Mouse (Mus musculus) brain, embryonic 14.5 days (tissue): Measurements from ENCODE around the gene Amer2. TPM values are rescaled to one million over a fixed set of nuclear protein-coding genes. Genes with fewer than 3 reads are reported as not detected.
A peak's percentile ranks its signal among the peaks of the same experiment; 100 is the strongest.

Experiments
- DNase-seq: peaks from one replicate; pipeline ENCODE4 v3.0.0-alpha.2; 2011; ENCODE audit warnings: low read depth
- CTCF ChIP-seq: fragments of 200-500 bp; IDR thresholded peaks from 2 replicates; pipeline ENCODE4 v1.5.1; 2012; ENCODE audit warnings: inconsistent platforms, mild to moderate bottlenecking, moderate library complexity, borderline replicate concordance; ENCODE audit not compliant: insufficient read depth, insufficient read length; ENCODE audit errors: extremely low read depth
- POLR2A ChIP-seq: fragments of 200-500 bp; IDR thresholded peaks from 2 replicates; pipeline ENCODE4 v1.6.1; 2012; ENCODE audit warnings: mild to moderate bottlenecking, inconsistent platforms, borderline replicate concordance; ENCODE audit not compliant: poor library complexity, insufficient read depth, insufficient read length, severe bottlenecking; ENCODE audit errors: extremely low read depth
- polyA plus RNA-seq: library from polyadenylated mRNA; depleted of rRNA; stranded (reverse); fragments of >200 nt; gene quantifications from 2 replicates; pipeline ENCODE4 v1.2.3, GENCODE M21; 2012; rRNA removed

The Amer2 gene
- 25.7 and 27.4 TPM in 2 replicates for polyA plus RNA-seq

DNA sequence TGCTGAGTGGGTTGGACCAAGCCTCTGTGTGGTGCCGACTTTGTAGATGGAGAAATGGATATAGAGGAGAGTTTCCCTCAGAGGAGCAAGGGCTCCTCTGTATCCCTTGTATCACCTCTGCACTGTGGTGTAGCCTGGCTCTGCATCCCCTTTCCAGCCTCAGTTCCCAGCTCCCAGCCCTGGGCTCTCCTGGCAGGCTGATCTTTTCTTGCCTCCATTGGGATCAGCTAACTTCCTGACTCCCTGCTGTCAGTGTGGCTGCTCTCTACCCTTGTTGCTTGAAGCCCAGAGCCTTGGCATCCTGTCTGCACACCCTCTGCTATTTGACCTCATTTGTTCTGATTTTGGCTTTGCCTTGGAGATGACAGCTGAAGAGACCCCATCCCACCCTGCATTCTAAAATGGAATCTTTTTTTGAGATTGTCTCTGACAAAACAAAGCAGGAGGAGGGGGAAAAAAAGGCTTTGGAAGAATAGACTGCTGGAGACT lies at the start of gene Amer2:
Amer2 (plus strand) TSS at position 439 of the 489 bp plus-strand sequence.
- TF ChIP-seq CTCF (no peak), POLR2A (no peak)
- no peak for DNase-seq

DNA sequence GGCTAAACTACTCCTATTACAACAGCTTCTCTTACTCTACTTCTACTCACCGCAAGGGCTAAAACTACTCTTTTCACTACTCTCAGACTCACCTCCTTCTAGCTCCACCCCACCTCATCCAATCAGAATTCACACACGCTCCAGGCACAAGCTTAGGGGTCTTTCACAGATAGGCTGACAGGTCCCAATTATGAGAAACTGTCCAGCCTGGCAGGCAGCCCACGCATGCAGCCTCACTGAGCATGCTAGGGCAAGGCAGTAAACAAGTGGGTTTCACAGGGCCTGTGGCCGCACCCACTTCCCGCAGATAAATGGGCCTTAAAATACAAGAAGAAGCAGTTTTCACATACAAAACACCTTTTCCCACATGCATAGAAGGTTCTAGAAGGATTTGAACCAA lies 33.1 kb upstream of the Amer2 start:
- DNase-seq = peak; percentile 70

DNA sequence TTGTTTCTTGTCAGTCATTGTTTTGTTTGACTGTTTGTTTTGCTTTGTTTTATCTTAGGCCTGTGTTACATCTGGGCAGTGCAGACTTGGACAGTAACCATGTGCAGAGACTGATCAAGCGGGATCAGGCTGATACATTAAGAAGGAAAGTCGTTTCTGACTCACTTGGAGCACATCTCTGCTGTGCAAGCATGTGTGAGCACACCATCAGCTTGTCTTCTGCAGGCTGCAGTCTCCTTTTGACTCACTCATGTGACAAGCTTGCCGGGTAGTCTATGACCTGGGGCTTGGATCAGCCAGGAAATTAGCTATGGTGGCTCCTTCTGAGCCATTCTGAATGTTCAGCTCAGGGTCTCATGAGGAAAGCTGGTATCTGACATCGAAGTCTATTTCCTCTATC lies 32.5 kb upstream of the Amer2 start:
- no peak for TF ChIP-seq CTCF
- no peak for TF ChIP-seq POLR2A
- DNase-seq = no peak

DNA sequence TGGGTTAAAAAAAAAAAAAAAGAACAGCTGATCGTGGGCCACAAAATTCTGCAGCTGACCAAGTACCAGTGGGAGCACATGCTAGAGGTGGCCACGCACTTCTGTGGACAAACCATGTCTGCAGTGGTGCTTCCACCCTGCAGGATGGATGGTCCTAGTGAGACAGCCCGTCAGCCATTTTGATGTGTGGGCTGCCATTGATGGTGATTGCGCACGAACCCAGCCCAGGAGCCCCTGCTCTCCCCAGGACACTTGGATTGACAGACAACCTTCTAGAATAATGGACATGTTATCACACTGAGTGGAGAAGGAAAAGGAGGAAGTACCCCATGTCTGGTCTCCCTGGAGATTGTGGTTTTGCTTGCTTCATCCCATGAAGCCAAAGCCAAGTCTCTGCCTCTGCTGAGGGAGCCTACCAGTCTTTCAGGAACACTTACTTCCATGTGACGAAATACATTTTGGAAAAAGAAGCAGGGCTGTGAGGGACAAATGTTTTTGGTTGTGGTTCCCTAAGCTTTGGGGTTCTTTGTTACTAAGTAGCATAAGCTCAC lies 27.7 kb upstream of the Amer2 start:
- TF ChIP-seq POLR2A (no peak), CTCF (no peak)
- no peak for DNase-seq

DNA sequence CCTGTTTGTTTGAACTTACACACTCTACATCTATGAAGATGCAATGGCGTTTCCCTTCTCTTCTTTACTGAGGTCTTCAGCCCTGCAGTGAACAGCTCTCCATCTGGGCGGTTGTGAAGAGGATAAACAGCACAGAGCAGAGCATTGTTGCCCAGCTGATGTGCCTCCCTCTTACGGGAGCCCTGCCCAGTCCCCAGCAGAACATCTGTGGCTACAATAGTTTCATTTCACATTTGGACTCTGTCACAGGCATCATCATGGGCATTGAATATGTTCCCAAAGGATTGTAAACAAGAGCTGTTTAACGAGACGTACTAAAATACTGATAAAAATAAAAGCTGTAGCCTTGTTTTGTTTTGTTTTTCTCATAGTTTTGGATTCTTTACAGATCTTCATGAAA lies 14.7 kb upstream of the Amer2 start:
- no peak for DNase-seq
- TF ChIP-seq CTCF (no peak), POLR2A (no peak)

DNA sequence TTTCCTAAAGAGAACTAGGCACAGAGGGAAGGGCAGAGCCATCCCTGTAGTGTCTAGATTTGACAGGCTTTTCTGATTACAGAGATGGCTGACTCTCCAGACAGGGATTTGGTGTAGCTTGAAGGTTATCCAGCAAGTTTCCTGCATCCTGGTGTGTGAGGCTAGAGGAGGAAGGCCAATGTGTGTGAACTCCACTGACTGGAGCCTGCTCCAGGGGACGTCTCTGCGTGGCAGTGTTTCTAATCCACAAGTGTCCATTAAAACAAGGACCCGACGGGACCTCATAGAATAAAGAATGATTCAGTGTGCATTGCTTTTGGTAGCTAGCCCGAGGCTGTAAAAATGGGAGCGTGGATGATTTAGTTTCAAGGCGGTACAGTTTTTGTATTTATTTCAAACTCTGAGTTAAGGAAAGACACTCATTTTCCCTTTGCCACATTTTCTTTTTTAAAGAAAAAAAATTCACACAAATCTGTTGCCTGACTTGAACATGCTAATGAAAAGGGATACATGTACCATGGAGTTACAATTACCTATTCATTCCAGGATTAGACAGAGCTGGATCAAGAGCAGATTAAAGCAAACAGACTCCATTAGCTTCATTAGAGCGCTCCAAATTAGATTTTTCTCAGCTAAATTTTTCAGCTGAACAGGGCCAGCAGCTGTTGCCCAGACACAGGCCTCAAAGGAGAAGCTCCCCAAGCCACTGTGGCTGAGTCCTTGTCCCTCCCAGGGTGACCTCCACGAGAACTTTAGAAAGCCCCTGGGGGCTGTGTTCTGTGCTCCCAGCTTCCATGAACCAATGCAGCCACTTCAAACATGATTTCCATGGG lies 11.5 kb upstream of the Amer2 start:
- peak; percentile 85 for DNase-seq

DNA sequence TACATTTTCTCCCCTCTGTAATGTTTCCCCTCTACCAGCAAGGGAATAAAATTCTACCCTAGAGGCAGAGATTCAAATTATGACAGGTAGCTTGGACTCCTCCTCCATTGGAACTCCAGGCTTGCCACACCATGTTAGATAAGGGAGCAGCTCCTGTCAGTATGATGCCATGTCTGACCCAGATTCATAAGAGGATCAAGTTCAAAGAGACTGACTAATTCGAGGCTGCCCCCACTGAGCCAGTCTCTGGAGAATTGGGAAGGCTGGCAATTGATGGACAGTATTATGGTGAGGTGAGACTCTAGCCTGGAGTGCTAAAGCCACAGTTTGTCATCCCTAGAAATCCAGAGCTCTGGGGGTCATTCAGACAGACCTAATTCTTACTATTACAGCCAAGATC lies 6.3 kb upstream of the Amer2 start:
- DNase-seq = no peak
- TF ChIP-seq CTCF (no peak), POLR2A (no peak)

More for the DNA sequence above, 11.5 kb upstream of the Amer2 start:
- no peak for TF ChIP-seq CTCF
- no peak for TF ChIP-seq POLR2A

DNA sequence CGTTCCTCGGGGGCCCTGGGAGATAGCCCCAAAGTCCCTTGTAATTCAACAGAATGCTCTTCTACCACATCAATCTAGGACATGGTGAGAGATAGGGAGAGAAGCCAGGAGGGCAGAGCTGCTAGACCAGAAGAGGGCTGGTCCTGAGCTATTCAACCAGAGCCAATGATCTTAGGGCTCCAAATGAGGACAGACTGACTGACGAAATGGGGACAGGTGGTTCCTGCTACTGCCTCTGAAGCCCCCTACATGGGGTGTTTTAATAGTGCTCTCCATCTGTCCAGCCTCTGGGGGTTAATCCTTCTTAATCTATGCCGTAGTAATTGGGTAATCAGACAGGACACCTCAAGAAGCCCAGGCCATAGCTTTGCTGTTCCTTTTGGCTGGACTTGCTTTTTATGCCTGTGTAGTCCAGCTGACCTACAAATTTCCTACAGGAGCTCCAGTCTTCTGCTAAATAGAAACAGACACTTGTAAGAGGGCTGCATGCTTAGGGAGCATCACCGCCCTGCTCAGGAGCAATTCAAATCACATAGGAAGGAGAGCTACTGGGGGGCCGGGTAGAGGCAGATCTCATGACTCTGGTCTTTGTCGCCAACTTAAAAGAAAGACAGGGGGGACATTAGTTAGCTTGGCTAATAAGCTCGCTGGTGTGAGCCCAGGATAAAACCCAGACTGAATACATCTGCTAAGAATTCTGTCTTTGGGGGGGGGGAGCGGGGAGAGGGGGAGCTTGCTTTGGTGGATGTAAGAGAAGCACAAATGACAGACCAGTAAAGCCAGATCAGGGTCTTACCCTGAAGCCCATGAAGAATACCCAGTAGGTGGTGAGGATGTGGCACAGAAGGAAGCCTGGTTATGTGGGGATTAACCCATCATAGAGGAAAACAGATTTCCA lies 4.0 kb upstream of the Amer2 start:
- peak; percentile 72 for DNase-seq

DNA sequence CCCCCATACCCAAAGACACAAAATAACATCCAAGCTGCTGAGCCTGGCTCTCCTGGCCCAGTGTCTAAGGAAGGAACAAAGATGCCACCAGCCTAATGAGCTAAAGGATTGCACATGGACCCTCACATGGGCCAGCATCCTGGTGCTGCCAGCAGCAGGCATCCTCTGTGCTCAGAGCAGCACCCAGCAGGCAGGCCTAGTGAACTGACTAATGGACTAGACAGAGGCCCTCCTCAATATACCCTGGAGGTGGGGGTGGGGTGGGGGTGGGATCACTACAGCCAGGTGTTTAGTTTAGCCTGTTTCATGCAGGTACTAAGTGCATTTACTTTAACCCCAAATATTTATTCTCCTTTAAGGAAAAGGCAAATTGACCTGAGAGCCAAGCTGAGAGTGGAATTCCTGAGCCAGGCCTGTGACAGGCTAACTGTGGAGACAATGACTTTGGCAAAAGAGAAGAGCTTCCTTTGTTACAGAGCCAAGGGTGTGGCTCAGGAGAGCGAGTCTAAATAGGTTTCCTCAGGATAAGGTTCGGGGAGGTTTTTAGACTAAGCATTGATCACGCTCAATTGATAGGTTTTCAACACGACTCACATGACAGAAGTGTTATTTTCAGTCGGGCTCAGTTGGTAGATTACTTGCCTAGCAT lies 3.3 kb upstream of the Amer2 start:
- TF ChIP-seq POLR2A = no peak
- no peak for TF ChIP-seq CTCF
- DNase-seq = no peak

More for the DNA sequence above, 4.0 kb upstream of the Amer2 start:
- TF ChIP-seq CTCF (no peak), POLR2A (no peak)

DNA sequence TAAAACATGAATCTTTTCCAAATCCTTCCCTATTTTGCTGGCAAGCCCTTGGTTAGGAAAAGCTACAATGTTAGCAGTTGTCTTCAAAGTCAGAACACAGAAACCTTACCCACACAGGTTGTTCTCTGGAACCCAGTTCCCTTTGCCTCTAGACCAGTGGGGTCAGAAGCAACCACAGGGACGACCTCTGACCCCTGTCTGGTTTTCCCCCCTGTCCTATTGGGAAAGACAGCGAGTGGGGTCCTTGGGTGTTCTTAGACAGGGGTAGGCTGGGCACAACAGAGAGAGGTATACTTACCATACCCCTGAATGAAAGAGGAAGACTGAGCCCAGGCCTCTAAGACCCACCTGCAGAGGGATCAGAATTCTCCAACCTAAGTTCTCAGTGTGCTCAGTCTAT lies 4.0 kb downstream of the Amer2 start:
- DNase-seq = no peak
- TF ChIP-seq POLR2A = no peak
- TF ChIP-seq CTCF = no peak

DNA sequence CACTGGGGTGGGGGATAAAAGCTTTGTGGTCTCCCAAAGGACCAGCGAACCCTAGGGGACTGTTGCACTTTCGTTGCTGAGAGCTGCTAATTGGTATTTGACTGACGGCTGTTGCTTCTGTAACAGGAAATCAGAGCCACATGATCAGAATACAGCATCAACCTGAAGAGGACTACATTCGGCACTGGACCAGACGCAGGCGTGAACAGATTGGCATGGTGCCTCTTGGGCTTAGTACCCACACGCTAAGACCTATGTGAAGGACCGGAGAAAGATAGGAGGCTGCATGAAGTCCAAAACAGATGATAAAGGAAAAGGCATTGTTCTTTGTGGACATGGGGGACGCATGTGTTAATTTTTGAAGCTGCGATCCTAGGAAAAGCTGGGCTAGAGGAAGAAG lies 4.5 kb downstream of the Amer2 start:
- TF ChIP-seq CTCF = no peak
- no peak for TF ChIP-seq POLR2A
- peak; percentile 85 for DNase-seq

DNA sequence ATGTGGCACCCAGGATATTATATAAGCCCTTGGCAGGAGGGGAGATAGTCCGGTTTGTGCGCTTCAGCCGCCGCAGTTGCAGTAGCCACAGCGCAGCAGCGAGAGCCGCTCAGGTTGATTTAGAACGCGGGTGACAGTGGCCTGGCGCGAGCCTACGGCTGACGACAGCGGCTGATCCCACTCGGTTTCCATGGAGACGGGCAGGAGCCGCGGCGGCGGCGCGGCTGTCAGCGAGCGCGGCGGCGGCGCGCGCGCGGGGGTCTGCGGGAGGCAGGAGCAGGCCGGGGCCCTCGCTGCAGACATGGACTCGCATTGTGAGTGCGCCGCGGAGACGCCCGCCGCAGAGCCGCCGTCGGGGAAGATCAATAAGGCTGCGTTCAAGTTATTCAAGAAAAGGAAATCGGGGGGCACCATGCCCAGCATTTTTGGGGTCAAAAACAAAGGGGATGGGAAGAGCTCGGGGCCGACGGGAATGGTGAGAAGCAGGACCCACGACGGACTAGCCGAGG lies 5.1 kb downstream of the Amer2 start:
- peak; percentile 97 for DNase-seq
- no peak for TF ChIP-seq CTCF
- TF ChIP-seq POLR2A = peak; percentile 80; the same call in 1 of the 2 replicates
